Mouse (Mus musculus) embryo, embryonic 10.5 days (tissue): Measurements from ENCODE around the gene Nhsl2.
"Not testable (repeated sequence)": the region's sequence is repeated elsewhere in the genome, so short reads cannot be mapped to it uniquely, and the experiment has no call there.

Source experiments
- DNase-seq: peaks from one replicate; pipeline ENCODE4 v3.0.0-alpha.2; 2015; ENCODE audit warnings: low spot score

Nhsl2 gene

DNA sequence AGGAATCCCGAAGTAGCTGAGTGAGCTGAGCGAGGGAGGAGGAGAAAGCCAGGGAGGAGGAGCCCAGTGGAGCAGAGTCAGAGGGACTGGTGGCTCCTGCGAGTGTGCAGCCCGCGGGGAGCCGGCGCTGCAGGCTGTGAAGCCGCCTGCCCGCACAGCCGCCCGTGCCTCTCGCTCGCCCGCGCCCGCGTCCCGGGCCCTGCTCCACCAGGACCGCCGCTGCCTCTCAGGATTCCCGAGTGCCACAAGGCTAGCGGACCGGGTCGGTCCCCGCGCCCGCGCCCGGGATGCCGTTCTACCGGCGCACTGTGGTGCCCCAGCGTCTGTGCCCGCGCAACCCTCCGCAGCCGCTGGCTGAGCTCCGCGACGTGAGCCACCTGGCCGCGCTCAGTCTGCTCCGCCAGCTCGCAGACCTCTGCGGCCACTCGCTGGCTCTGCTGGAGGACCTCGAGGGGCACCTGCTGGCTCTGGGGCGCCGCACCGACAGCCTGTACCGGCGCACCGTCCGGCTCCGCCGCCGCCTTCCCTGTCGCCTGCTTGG, at the start of gene Nhsl2:
Nhsl2 (plus strand) TSS at position 105 of the 541 bp plus-strand sequence.
- DNase-seq, result peak; percentile 73

DNA sequence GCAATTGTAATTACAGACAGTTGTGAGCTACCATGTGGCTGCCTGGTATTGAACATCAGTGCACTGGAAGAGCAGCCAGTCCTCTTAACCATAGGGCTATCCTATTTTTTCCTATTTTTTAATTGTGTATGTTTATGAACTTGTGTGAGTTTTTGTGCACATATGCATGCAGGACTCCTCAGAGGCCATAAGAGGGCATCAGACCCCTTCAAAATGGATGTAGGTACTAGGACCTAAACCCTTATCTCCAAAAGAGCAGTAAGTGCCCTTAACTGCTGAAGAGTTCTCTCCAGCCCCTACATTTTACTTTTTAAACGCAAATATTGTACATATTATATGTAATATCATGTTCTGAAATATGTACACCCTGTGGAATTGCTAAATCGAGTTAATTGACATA, 43.7 kb upstream of the Nhsl2 start:
- DNase-seq, result peak; percentile 62

DNA sequence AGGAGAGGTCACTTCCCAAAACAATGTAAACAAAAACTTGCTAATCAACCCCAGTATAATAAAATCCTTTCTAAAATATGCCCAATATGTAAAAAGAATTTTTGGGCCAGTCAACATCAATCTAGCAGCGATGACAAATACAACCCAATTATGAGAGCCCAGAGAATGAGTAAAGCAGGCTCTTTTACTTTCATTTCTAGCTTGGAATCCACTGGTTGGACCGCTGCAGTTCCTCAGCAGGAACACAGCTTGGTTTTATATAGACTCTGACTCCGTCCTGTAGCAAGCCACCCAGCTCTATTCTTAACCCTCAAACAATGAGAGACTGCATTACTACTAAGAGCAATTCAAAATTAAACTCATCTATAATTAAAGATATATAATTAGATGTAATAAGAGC, 37.4 kb upstream of the Nhsl2 start:
- DNase-seq, result no peak

DNA sequence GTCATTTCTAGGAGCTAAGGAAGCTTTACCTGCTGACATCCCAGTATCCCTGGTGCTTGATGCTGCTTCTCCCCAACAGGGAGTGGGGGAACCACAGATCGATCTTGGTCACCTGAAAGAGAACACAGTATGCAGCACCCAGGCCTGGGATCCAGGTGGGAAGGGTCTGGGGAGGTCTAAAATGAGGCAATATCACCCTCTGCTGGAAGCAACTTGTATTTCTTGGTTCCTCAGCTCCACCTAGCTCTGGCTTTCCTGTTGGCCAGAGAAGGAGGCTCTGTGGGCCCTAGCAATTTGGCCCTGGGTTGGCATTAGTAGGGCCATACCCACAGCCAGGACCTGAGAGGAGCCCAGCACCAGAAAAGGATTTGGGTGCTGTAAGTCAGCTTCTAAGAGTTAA, 30.0 kb upstream of the Nhsl2 start:
- peak; percentile 46 for DNase-seq

DNA sequence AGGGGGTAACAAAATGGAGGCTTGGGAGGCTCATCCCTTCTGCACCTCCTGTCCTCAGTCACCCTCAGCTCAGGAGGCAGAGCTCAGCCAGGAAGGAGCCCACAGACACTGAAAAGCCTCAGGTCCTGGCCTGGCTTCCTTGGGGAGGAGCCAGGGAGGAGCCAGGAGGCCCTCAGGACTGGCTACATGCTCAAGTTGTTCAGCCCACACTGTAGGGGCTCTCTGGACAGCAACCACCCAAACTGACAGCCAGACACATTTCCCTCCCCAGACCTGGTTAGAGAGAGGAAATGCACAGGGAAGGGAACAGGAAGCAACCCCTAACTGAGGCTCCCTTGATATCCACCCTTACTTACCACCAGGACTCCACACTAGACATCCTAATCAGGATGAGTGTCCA, 29.2 kb upstream of the Nhsl2 start:
- not testable (repeated sequence) for DNase-seq

DNA sequence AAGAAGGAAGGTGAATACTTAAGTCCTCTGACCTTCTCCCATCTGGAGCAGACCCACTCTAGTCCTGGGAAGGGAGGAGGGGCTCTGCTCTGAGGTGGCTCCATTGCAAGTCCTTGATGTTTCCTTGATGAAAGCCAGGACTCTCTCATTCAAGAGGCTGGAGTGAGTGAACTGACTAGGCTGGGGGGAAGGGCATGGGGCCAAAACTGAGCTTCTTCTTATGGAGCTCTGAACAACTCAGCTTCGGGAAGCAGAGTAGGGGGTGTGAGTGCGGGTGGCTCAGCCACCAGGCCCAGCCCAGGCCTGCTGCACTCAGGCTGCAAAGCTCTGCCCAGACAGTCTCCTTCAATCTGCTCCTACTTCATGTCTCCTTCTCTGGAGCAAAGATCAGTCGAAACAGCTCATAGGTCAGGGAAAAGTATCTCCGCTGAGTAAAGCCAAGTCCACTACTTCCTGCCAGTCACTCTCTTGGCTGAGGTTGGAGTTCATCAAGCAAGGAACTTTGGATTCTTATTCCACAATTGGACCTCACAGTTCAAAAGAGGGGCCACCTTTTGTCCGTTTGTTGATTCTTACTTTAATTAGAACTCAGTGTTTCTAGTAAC, 1.9 kb upstream of the Nhsl2 start:
- peak; percentile 33 for DNase-seq

DNA sequence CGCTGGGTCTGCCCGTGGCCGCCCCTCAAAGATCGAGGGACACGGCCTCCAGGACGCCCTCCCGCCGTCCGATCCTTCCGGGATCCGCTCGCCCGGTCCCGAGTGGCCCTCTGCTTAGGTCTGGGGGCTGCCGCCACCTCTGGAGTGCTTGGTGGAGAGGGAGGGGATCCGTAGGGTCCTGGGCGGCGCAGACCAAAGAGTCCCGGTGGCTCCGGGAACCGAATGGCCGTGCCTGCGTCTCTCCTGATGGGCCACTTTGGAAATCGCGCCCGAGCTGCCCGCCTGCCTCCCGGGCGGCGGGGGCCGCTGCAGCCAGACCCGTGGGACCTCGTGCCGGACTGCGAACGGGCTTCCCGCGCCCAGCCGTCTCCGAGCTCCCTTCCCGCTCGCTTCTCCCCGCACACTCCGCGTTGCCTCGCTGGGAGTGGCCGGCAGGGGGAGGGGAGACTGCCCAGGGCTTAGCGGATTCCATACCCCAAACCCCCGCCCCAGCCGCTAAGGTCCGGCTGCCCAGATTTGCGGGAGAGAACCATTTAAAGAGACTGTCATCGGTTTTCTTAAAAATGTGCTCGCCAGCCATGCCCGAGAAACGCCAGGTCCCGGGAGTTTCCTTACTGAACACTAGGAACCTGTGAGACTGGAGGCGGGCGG, 841 bp downstream of the Nhsl2 start:
- peak; percentile 61 for DNase-seq

DNA sequence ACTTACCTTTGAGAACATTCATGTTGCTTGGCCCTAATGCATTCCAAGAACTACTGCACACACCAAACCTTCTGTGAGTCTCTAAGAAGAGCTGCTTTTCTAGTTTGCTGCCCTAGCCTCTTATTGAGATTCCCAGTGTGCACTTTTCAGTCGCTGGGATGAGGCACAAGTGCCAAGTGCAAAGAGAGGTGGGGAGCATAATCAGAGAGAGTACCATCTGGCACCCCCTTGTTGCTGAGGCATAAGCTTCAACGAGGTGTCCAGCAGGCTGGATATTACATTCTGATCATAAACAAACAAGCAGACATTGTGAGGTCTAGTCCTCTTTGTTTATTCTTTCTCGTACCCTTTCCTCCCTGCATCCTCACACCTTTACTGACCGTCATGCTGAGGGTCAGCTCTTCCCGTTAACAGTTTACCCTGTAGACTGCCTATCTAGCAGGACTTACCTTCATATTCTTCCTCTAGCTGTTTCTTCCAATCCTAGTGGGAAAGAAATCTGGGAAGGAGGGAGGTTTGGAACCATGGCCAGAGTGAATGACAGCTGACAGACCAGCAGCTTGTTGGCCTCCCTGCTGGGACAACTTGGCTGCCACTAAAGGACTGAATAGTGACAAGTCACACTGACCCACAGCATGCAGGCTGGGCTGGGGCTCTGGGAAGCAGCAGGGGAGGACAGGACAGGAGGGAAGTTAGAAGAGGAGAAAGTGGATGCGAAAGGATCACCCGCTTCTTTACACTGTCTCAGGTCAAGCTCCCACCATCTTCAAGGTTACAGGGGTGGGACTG, 2.6 kb downstream of the Nhsl2 start:
- DNase-seq, result no peak

DNA sequence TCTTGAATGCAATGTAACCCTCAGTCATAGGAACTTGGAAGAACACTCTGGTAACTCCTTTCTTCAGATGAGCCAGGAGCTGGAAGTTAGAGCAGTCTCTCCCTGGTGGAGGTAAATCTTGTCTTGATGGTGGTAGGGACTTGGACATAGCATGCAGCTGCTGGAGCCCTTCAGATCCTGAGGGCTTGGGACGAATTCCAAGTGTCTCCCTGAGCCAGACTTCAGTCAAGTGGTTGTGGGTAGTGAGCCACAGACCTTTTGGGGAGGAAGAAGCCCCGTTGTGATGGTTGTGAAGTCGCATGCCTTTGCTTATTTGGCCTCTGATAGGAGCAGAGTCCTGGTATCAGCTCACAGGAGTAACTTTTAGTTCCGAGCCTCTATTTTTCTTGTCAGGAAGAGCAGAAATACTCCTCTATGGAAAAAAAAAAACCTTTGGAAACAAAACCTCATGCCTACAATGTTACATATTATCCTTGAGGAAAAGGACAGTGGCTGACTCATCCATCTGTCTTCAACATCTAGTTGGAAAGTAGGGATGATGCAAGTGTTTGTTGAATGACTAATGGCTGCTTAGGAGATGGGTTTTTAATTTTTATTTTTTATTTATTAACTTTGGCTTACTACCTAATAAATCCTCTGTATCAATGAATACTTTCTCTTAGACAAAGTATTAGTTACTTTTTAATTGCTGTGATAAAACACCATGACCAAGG, 14.6 kb downstream of the Nhsl2 start:
- DNase-seq, result no peak

DNA sequence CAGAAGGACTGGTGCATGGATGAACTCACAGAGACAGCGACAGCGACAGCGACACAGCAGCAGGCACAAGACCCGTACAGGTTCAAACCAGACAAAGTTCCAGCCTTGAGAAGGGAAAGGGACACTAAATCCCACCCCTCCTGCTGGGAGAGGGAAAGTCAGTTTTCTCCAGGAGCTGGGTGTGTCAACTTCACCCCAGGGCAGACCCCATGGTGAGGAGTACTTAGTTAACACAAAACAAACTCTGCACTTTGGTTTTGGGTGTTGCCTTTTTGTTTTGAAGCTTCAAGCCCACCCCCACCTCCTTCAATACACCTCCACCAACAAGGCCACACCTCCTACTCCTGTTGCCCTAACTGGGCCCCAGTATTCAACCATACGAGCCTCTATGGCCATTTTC, 15.6 kb downstream of the Nhsl2 start:
- DNase-seq, result no peak

DNA sequence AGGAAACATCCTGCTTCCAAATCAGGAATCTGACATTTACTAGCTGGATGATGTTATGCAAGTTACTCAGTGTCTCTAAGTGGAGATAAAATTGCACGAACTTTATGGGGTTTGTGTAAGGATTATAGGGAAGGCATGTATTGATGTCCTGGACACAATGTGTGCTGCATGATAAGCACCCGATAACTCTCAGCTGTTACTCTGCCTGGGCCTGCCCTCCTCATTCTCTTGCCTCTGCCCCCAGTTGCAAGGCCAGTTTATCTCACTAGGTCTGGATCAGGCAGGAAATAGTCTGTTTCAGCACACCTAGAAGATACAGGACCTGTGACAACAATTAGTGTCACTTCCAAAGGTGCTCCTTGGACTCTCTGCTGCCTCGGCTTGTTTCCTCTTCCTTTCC, 25.0 kb downstream of the Nhsl2 start:
- DNase-seq, result no peak

DNA sequence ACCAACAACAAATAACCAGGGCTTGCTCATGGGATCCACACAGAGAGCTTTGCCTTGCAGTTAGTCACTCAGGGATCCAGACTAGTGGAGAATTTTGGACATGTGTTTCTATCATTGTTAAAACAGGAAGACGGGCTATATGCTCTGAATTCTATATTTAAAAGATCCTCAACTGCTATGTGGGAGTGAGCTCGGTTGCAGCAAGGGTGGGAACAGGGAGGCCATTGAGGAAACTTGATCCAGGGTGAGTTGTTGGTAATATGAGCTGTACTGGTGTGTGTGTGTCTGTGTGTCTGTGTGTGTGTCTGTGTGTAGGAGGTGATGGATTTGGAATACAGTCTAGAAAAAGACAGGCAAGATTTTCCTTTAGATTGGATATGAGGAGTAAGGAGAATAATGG, 25.7 kb downstream of the Nhsl2 start:
- DNase-seq, result no peak

DNA sequence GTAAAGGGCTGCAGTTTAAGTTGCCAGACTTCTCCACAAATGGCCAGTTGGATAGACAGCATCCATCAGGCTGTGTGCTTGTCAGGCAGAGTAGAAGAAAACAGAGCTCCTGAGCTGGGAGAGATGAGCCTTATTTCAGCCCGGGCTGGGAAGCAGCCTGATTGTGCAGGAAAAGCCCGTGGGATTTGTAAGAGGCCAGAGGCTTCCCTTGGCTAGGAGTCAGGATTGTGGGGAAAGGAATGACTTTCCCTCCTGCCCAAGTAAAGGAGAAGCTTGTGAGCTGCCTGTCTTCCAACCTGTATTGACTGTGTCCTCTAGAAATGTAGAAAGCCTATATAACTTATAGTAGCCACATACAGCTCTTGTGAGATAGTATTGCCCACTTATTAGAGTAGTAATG, 27.0 kb downstream of the Nhsl2 start:
- no peak for DNase-seq

DNA sequence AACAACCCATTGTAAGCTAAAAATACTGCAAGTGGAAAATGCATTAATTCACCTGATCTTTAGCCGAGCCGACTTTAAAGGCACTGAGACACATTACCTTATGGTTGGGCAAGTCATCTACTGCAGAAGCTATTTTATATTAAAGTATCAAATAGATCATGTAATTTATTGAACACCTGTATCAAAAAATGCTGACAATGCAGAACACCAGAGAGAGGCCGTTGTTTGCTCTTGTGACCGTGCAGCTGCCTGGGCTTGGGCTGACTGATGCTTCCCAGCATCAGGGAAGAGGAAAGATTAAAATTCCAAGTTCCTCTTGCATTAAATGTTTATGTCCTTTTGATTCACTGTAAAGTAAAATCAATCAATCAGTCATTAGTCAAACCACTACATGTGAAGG, 28.7 kb downstream of the Nhsl2 start:
- DNase-seq, result no peak

DNA sequence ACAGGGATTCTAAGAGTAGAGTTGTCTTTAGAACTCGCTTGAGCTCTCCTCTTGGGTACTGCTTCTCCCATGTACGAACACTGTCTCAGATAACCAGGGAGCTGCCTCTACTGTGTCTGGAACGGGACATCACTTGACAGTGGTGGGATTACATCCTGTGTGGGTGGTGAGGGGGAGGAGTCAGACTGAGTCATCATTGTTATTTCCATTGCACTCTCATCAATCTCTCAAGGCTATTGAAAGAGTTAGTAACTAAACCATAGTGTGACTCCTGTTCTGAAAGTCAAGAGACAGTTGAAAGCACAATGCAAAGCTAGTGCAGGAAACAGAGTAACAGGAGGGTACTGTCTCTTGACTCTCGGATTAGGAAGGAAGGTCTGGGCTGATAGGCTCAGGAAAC, 29.4 kb downstream of the Nhsl2 start:
- DNase-seq, result no peak

DNA sequence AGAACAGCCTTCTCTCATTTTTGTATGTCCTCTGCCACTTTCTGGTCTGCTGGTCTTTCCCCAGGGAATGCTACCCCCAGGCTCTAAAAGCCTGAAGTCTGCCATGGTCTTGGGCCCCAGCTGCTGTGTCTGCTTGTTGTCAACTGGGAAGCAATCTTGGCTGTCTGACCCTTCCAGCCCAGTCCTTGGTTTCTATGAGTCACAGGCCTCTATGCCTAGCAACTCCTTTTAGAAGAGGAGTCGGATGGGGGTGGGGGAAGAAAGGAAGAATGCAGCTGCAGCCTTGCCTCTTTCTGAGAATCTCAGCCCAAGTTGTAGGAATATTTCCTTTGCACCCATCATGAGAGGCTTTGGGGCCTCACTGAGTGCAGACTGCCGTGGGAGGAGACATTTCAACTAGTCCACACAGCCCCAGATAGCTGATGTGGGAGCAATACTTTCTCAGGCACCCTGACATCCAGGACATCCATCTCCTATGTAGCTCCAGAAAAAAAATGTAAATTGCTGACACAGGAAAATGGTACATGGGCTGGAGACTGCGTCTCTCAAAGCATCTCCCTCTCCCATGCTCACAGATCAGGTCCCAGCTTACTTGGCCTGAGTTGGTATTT, 33.1 kb downstream of the Nhsl2 start:
- DNase-seq, result peak; percentile 22

DNA sequence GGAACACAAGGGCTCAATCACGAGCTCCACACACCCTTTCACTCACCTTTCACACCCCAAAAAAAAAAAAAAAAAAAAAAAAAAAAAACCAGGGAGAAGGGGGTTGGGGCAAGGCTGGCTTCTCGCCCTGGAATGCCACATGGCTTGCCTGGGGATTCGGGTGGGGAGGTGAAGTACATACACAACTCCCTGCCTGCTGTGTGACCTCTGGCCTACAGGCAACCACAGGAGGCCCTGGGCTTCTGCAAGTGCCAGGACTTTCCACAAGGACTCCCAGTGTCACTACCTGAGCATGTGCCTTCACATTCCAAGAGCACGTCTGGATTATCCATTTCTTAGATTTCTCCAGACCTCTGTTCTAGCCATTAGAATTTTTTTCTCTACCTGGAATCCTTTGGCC, 40.2 kb downstream of the Nhsl2 start:
- DNase-seq, result no peak

DNA sequence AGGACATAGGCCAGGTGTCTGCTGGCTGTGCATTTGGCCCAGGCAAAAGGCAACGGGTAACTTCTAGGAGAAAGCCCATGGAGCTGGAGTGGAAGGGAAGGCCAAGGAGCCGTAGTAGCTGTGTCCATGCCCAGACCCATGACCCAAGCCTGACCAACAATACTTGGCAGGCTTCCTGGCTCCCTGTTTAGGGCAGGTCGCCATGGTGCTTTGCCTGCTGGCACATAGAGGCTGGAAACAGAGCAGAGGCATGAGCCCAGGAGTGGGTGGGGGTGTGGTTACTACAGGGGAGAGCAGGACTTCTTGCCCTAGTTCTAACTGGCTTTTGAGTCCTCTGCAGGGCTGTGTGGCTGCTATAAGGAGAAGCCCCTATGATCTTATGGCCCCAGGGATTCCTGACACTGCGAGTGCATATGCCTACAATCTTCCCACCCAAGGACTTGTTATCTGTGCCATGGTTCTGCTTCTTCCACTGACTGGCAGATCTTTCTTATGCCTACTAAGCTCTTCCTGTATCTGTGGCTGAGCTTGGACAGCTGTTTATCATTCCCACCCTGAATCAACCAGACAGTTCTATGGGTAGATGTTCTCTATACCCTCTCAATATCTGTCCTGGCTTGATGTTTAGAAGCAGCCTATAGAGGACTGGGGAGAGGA, 40.8 kb downstream of the Nhsl2 start:
- no peak for DNase-seq

DNA sequence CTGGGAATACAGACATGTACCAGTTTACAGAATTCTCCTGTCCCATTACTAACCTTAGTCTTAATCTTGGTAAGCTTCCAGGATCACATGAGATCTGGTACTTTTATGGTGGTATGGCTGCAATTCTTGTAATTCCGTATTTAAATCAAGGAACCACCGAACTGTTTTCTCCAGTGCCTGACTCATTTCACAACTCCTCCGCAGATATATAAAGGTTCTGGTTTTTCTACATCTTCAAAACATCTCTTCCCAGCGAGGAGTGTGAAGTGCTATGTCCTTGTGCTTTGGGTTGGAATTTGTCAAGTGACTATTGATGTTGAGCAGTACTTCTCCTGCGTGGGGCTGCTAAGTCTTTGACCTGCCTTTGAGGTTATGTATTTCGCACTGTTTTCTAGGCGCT, 44.6 kb downstream of the Nhsl2 start:
- DNase-seq, result no peak

DNA sequence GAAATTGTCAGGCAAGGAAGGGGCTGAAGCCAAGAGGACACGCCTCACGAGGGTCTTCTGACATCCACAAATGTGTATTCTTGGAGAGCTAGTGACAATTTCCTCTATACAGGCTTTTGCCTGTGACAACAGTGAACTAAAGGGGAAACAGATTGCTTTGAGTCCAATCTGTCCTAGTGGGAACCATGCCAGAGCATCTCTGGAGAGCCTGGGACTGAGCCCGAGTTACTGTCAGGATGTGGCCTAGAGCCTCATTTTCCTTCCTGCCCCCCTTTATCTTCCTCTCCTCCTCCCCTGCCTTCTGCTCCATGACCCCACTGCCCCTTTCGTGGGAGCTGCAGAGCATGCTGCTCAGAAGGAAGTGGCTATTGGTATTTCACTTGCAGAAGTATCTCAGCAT, 49.2 kb downstream of the Nhsl2 start:
- no peak for DNase-seq

DNA sequence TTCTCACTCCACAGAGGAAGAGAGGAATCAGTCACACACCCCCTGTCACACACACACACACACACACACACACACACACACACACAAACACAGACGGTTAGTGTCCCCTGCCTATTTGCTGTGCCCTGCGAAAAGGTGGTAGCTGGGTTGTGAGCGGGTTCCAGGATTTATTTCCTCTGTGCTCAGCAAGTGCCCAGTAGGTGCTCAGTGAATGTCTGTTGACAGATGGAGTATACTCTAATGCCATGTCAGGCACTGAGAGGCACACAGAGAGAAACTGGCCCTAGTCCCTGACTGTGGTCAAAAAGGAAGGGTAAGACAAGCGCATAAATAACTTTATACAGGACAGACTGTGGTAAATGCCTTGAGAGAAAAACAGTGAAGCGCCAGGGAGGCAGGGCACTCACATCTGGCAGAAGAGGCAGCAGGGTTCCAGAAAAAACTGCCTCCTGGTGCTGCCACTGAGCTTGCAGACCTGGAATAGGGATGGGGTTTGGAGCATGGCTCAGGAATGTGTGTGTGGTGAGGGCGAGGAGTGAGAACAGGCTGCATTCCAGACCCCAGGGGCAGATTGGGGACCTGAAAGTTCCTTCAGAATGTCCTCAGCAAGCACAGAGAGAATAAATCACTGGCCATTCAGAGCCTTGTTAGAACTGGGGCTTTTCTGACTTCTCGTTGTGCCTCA, 52.8 kb downstream of the Nhsl2 start:
- DNase-seq, result peak; percentile 21
